Mouse (Mus musculus): ENCODE data around the gene Hsd3b6. TPM values are rescaled to one million over a fixed set of nuclear protein-coding genes. Genes with fewer than 3 reads are reported as not detected.

Hsd3b6 gene
- polyA plus RNA-seq (2012; rRNA removed) = 4.1 and 4.4 TPM in 2 replicates

GRCm38 (mm10) chr3:98814101-98814670, at the start of gene Hsd3b6:
Gene Hsd3b6 (minus strand): TSS chr3:98814443.

GRCm38 (mm10) chr3:98859576-98859975, 45.3 kb upstream of the Hsd3b6 start, which contains the start of gene Hsd3b1:
Gene Hsd3b1 (minus strand): TSS chr3:98859794.

Other genes with a start within 250 kb of the Hsd3b6 start
- gene Gm10681, start 225.6 kb downstream of the Hsd3b6 start, polyA plus RNA-seq (2012; rRNA removed) = 0.10 and 0.14 TPM in 2 replicates
- 0.11 and 0.12 TPM in 2 replicates for gene Hsd3b5, start 184.2 kb downstream of the Hsd3b6 start, polyA plus RNA-seq (2012; rRNA removed)
- gene Hsd3b2, start 89.9 kb downstream of the Hsd3b6 start, polyA plus RNA-seq (2012; rRNA removed) = 0.12 and 0.13 TPM in 2 replicates
- gene Hsd3b3, start 51.3 kb downstream of the Hsd3b6 start, polyA plus RNA-seq (2012; rRNA removed) = 2.0 and 2.4 TPM in 2 replicates
- 10.5 and 13.6 TPM in 2 replicates for gene Hsd3b1, start 45.4 kb upstream of the Hsd3b6 start, polyA plus RNA-seq (2012; rRNA removed)
- gene Hao2, start 78.8 kb upstream of the Hsd3b6 start, polyA plus RNA-seq (2012; rRNA removed) = 2.3 and 2.8 TPM in 2 replicates

Data from liver, embryonic 14 days (tissue).